Mouse (Mus musculus) fat pad, adult 2 months (tissue): ENCODE data around the gene Dennd5a.

Source experiments
- DNase-seq: peaks from one replicate; pipeline ENCODE4 v3.0.0-alpha.2; 2011; ENCODE audit warnings: low read depth, low spot score; ENCODE audit errors: extremely low read depth

The Dennd5a gene

GRCm38 (mm10) chr7:109886249-109886648 lies 74.0 kb downstream of the Dennd5a start:
- DNase-seq: no peak

- no peak for DNase-seq
Observed at GRCm38 (mm10) chr7:109882574-109882973, 77.7 kb downstream of the Dennd5a start.

DNA sequence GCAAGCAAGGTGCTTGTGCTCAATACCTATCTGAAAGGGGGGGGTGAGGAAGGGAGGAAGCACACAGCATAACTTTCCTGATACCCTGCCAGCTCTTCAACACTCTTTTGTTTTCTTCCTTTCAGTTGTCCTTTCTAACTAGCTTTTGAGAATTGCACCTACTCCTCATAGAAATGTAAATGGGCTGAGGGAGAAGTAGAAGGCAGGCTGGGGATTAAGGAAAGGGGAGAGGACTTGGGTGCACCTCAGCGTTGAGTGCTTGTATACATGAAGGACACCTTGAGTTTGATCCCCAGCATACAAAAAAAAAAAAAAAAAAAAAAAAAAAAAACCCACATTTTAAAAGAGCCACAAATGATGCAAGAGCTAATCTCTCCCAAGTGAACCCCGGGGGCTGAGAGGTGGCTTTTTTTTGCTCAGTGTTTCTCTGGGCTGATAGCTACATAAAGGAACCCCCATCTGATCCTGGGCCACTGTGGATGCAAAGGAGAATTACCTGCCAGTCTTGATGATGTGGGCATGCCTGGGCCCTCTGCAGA lies 78.6 kb downstream of the Dennd5a start:
- no peak for DNase-seq

GRCm38 (mm10) chr7:109879158-109879557 lies 81.1 kb downstream of the Dennd5a start:
- DNase-seq: no peak

GRCm38 (mm10) chr7:109876085-109876484 lies 84.2 kb downstream of the Dennd5a start:
- DNase-seq: no peak

DNA sequence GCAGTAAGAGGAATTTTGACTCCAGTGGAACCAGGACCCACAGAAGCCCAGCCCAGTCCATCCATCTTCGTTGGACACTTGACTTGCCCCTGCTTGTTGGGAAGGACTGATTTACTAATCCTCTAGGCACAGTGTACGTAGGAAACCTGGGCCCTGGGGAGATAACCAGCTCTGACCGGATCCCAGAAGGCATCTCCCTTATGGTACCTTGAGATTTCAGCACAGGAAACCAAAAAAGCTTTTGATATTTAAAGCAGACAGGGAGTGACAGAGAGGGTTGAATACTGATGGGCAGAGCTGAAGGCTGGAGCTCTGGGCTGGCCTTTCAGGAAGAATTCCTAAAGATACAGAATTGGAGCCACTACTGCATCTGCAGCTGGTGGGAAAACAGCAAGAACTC lies 84.7 kb downstream of the Dennd5a start:
- no peak for DNase-seq

DNA sequence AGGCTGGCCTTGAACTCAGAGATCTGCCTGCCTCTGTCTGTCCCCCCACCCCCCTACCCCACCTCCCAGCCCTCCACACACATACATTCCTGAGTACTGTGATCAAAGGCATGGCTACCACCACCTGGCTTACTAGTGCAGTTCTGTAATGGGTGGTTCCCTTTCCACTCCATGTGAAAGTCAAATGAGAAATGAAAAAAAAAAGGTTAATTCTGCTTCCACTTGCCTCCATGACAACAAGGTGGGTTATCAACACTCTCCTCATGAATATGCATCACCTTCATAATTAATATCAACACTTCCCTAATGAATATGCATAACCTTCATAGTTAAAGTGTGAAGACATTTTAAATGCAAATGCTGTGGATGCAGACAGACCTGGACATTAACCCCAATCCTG lies 85.2 kb downstream of the Dennd5a start:
- no peak for DNase-seq

DNA sequence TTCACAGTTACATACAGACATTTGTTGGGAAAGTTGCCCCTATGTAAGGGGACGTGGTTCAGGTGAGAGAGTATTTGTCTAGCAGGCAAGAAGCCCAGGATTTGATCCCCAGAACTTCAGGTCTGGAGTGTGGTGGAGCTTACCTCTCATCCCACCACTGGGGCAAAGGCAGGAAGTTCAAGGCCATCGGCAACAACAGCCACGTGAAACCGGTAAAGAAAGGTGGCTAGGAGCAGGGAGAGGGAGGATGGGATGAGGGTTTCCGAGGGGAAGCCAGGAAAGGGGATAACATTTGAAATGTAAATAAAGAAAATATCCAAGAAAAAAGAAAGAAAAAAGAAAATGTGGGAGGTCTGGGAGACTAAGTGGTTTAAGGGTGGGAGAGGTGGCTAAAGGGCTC lies 87.1 kb downstream of the Dennd5a start:
- no peak for DNase-seq

- no peak for DNase-seq
Observed at GRCm38 (mm10) chr7:109871232-109871631, 89.0 kb downstream of the Dennd5a start.

DNA sequence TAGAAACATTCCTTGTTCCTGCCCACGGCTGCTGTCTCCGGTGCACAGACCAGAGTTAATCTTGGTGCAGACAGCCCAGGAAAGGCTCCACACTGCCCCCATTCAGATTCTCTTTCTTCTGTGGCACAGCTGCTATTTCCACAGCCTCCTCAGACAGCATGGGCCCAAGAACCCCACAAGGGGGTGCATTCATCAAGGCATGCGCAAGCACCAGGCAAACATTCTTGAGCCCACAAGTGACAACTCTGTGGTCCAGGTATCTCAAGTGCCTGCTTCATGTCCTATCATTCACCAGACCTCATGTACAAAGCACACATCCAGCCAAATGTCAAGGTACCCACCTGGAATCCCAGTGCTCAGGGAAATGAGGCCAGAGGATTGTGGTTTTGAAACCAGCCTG lies 91.8 kb downstream of the Dennd5a start:
- DNase-seq: no peak

- DNase-seq: no peak
Observed at GRCm38 (mm10) chr7:109866643-109867042, 93.6 kb downstream of the Dennd5a start.

GRCm38 (mm10) chr7:109865370-109866229 lies 94.7 kb downstream of the Dennd5a start, which contains the start of gene Scube2:
Scube2 (minus strand) TSS chr7:109865679.
- no peak for DNase-seq

- no peak for DNase-seq
Observed at GRCm38 (mm10) chr7:109863561-109863960, 96.7 kb downstream of the Dennd5a start.

- no peak for DNase-seq
Observed at GRCm38 (mm10) chr7:109860162-109860561, 100.1 kb downstream of the Dennd5a start.

GRCm38 (mm10) chr7:109859354-109859753 lies 100.9 kb downstream of the Dennd5a start:
- no peak for DNase-seq

GRCm38 (mm10) chr7:109852752-109853212 lies 107.5 kb downstream of the Dennd5a start:
- DNase-seq: no peak

DNA sequence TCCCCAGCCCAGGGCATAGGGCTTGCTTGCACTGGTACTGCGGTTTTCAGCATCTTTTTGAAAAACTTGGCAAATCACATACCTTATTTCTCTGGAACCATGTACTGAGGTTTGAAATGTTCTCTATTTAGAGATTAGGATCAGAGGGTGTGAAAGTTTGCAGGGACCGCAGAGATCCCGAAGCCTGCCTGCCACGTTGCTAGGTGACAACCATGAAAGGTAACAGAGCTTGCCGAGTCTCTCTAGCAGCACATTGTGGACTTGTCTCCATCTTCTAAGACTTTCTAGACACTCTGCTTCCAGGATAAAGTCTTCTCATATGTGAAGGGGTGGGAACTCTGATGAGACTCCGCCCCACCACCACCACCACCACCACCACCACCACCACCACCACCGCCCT lies 108.3 kb downstream of the Dennd5a start:
- no peak for DNase-seq

DNA sequence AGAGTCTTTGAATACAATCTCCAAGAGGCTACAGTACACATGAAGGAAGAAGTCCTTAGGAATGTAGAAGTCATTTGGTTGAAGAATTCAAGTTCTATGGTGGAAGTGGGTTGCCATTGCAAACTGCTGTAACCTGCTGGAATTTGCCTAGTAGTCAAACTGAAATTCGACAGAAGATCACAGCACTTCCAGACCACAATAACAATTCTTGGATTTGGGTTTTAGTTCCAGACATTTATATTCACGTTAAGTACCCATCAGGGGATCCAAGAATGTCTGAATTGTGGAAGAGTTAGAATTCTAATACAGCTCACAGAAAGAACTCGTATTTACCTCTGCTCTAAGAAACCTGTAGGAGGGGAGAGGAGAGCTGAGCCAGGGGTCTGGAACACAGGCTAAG lies 109.7 kb downstream of the Dennd5a start:
- DNase-seq: no peak

GRCm38 (mm10) chr7:109849750-109850434 lies 110.4 kb downstream of the Dennd5a start:
- DNase-seq: no peak

DNA sequence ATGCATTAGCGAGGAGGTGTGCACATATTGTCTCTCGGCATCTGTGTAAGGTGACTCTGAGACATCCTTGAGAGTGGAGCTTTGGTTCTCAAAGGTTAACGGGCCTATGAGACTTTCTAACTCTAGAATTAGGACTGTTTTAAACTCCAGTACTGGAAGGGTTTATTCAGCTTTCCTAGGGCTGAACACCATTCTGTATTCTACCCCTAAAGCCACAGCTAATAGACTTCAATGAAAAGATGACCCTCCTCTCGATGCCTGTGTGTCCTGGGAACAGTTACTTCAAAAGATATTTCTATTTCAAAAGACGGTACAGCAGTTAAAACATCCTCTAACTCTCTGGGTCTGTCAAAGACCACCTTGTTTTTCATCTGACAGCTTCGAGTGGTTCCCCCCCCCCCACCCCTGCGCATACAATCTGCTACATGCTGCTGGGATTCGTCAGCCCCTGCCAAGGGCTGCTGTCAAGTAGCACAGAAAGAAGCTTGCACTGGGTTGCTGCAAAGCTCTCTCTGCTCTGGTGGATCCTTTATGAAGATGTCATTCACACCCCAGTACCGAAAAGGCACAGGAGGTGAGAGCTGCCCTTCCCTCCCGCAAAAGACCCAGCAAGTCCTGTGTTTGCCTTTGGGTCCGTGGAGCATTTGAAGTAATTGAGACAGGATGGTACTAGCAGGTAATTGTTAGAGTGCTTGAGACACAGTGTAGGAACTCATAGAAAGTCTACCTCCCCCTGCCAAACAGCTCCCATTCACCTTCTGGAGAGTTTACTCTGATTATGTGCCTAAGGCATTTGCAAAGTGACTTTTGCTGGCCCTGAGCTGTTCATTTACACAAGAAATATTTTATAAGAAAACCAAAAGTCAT lies 111.2 kb downstream of the Dennd5a start:
- no peak for DNase-seq

DNA sequence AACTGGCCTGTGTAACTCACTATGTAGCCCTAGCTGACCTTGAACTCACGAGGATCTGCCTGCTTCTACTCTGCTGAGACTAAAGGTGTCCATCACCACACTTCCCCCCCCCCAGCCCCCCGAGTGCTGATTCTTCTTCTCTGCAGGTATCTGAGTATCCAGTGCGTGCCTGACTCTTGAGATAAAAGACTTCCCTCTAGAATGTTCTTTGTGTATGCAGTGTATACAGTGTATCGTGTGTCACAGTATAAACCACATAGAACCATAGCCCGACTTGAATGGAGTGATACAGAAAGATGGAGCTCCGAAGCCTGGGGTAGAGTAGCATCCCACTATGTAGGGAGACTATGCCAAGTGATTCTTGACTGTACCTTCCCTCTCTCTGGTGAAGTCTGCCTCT lies 116.2 kb downstream of the Dennd5a start:
- DNase-seq: no peak
